Mouse (Mus musculus): ENCODE results near the gene Xirp1. TPM values are rescaled to one million over a fixed set of nuclear protein-coding genes. Genes with fewer than 3 reads are reported as not detected.

The Xirp1 gene
- not detected for polyA plus RNA-seq (2017; shearing (Covaris generic))

GRCm38 (mm10) chr9:120023086-120023811 is at the start of gene Xirp1:
Gene Xirp1 (minus strand): TSS chr9:120023598.

GRCm38 (mm10) chr9:120069779-120070178 is 46.4 kb upstream of the Xirp1 start, which contains the start of gene Cx3cr1:
Gene Cx3cr1 (minus strand): TSS chr9:120069879.

GRCm38 (mm10) chr9:119984536-119985011 is 38.8 kb downstream of the Xirp1 start, which contains the start of gene Csrnp1:
Gene Csrnp1 (minus strand): TSS chr9:119984658.

Other genes starting within 250 kb of the Xirp1 start
- 0.11 TPM for gene Scn11a, start 198.1 kb downstream of the Xirp1 start, polyA plus RNA-seq (2017; shearing (Covaris generic))
- gene Wdr48, start 128.7 kb downstream of the Xirp1 start, polyA plus RNA-seq (2017; shearing (Covaris generic)), result 78.2 TPM
- 5.6 TPM for gene Gorasp1, start 86.0 kb downstream of the Xirp1 start, polyA plus RNA-seq (2017; shearing (Covaris generic))
- not detected for gene Ttc21a, start 86.0 kb downstream of the Xirp1 start, polyA plus RNA-seq (2017; shearing (Covaris generic))
- gene Csrnp1, start 38.9 kb downstream of the Xirp1 start, polyA plus RNA-seq (2017; shearing (Covaris generic)), result 168 TPM
- not detected for gene Cx3cr1, start 46.3 kb upstream of the Xirp1 start, polyA plus RNA-seq (2017; shearing (Covaris generic))
- gene Ccr8, start 68.5 kb upstream of the Xirp1 start, polyA plus RNA-seq (2017; shearing (Covaris generic)), result 15.3 TPM
- gene Slc25a38, start 86.8 kb upstream of the Xirp1 start, polyA plus RNA-seq (2017; shearing (Covaris generic)), result 83.0 TPM
- gene Rpsa, start 104.1 kb upstream of the Xirp1 start, polyA plus RNA-seq (2017; shearing (Covaris generic)), result 2,035 TPM
- gene Mobp, start 126.1 kb upstream of the Xirp1 start, polyA plus RNA-seq (2017; shearing (Covaris generic)), result 0.17 TPM